Mouse (Mus musculus) olfactory bulb, adult 2 months (tissue): ENCODE results near the gene Fcgr2b.

Experiments
- CTCF ChIP-seq: fragments of 200-500 bp; IDR thresholded peaks from 2 replicates; pipeline ENCODE4 v1.5.1; 2012; ENCODE audit warnings: low read depth, mild to moderate bottlenecking, low read length, moderate library complexity; ENCODE audit not compliant: insufficient read depth
- POLR2A ChIP-seq: fragments of 200-500 bp; IDR thresholded peaks from 2 replicates; pipeline ENCODE4 v1.6.1; 2012; ENCODE audit warnings: mild to moderate bottlenecking, low read depth, low read length, moderate library complexity; ENCODE audit not compliant: insufficient read depth

GRCm38 (mm10) chr1:170978601-170979000 lies 2.3 kb upstream of the Fcgr2b start:
- no peak for TF ChIP-seq POLR2A
- TF ChIP-seq CTCF = no peak
